Mouse (Mus musculus): ENCODE data around the gene Ythdf1.

Ythdf1 gene

DNA sequence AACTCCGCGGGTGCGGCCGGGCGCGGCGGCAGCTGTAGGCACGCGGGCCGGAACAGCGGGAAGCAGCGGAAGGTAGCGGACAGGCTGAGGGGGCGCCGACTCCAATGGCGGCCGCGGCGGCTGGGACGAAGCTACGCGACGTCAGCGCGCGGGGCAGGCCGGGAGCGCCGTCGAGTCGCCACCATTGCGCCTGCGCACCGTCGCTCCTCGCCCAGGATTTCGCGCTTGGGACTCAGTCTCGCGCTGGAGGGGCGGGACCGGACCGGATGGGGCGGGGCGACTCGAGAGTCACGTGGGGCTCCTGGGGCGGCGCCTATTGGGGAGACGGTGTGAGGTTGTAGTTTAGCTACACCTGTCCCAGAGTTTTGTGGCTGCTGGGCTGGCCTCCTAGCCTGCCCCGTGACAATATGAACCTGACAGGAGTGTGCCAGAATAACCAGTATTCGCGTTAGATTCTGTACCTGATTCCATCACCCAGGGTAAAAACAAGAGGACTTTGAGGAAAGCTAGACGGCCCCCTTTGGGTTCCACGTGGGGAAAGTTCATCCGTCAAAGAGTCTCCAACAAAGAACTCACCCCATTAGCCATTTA, at the start of gene Ythdf1:
TSS of gene Ythdf1 (minus strand) at position 140 of the 591 bp plus-strand sequence.
- DNase-seq, result peak; percentile 97

DNA sequence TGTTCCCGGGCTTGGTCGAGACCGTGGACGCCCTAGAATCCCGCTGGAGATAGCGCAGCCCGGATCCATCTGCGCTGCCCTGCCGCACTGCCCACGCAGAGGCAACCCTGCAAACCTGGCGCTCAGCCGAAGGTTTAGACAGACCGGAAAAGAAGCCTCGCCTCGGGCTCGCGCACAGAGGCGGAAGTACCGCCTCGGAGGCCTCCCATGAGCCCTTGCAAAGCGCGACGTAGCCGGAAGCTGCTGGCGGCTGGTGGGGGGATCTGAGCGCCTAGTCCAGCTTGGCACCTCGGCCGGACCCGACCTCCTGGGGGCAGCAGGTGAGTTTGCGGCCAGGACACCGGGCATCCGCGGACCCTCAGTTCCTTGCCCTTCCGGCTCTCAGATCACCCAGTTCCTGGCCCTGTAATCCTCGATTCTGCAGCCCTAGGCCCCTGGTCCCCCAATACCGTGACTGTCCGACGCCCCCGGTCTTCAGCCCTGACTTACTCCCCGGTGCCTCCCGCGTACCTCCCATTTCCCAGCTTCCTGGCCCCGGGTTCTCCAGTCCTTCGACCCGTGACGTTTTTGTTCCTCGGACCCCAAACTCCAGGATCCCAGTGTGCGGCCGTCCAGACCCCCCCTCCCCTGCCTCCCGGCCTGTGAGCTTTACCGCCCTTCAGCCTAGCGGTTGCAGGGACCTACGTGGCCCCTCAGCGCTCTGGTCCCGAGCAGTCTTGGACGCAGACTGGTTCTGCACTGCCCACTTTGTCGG, 46.4 kb upstream of the Ythdf1 start, which contains the start of gene Arfgap1:
TSS of gene Arfgap1 (plus strand) at position 216 of the 754 bp plus-strand sequence.
- peak; percentile 91 for DNase-seq

DNA sequence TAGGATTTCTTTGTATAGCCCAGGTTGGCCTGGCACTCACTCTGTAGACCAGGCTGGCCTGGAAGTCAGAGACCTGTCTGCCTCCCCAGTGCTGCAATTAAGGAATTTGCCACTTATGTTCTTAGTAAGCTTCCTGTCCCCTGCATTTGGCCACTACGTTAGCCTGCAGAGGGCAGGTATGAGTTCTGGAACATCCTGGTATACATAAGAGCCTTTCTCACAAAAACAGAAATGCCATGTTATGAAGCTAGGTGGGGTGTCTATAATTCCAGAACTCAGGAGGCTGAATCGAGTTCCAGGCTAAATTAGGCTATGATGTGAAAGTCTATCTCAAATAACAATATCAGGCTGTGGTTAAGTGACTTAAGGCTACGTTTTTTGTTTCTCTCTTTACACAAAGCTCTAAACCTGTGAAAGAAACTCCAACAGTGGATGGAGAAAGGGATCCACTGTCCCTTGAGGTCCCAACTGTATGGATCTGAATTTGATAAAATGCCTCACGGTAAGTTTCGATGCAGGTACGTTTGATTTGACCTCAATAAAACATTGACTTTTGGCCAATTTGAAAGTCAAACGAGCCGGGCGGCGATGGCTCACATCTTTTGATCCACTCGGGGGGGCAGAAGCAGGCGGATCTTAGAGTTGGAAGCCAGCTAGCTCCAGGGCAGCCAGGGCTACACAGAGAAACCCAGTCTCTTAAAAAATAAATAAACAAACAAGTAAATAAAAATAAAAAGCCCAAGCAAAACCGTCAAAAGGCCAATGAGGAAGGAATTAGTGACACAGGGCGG, 45.5 kb upstream of the Ythdf1 start:
- DNase-seq, result no peak

DNA sequence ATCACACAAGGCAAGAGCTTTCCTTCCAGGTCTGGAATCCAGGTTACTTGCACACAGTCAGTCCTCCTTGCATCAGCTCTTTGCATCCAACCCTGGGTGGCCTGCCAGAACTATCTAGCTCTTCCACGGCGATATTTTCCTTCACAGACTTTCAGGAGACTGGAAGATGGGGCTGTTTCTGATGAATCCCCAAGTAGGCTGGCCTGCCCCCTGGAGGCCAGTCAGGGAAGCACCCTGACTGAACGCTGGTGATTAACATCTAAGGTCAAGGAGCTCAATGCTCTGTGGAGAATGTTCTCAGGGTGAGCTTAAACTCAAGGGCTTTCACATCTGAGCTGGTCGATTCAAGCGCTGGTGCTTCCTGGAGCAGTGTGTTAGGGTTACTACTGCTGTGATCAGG, 43.2 kb upstream of the Ythdf1 start:
- peak; percentile 64 for DNase-seq

DNA sequence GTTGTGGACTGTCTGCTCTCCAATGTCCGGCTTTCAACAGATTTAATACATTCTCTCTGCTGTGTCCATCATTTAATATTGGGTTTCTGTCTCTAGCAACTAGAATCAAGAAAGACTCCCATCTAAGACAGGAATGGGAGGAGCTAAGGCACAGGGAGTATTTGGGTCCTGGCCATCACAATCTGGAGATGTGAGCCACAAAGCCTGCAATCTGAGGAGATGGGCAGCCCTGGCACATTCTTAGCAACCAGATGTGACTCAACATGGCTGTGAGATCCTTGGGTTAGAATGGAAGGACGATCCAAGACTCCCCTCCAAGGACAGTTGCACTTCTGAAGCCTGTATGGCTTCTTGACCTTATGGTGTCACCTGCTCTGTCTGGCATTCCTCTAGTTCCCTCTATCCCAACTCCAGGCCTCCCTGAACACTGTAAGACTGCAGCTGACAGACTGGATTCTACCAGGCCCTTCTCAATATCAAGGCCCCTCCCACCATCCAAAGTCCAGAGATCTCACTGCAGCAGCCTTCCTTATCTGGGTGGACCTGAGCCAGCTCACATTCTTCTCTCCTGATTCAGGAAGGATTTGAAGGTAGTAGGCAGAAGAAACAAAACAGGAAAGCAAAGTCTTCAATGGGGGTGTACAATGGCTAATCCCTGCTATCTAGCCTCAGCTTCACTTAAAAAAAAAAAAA, 42.0 kb upstream of the Ythdf1 start:
- DNase-seq, result no peak

DNA sequence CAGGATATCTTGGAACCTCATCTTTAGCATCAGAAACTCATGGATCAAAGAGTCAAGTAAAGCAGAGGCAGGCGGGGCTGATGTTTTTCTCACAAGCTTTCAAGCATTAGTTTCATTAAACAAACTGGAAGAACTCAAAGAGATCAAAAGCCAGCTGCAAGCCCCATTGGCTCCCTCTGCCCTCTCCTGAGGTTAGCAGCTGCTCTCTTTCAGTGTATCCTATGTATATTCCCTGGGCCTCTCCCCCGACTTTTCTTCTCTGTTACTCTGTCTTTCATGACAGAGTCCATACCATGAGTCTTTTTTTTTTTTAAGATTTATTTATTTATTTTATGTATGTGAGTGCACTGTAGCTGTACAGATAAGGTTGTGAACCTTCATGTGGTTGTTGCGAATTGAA, 39.4 kb upstream of the Ythdf1 start:
- no peak for DNase-seq

DNA sequence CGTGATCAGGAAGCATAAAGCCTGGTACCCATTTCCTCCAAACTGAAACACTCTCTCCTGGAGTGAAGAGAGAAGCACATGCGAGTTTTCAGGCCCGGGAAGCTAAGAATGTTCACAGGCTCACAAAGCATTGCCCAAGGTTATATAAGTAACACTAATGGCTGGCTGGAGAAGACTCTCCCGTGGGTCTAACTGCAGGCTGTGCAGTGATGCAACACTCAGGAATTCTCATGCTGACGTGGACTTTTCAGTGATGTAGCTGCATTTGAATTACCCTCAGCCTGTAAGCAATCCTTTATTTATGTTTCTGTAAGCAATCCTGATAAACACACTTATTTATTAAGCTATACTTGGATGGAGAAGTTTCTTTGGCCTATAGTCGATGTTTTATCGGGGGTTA, 38.9 kb upstream of the Ythdf1 start:
- DNase-seq, result no peak

DNA sequence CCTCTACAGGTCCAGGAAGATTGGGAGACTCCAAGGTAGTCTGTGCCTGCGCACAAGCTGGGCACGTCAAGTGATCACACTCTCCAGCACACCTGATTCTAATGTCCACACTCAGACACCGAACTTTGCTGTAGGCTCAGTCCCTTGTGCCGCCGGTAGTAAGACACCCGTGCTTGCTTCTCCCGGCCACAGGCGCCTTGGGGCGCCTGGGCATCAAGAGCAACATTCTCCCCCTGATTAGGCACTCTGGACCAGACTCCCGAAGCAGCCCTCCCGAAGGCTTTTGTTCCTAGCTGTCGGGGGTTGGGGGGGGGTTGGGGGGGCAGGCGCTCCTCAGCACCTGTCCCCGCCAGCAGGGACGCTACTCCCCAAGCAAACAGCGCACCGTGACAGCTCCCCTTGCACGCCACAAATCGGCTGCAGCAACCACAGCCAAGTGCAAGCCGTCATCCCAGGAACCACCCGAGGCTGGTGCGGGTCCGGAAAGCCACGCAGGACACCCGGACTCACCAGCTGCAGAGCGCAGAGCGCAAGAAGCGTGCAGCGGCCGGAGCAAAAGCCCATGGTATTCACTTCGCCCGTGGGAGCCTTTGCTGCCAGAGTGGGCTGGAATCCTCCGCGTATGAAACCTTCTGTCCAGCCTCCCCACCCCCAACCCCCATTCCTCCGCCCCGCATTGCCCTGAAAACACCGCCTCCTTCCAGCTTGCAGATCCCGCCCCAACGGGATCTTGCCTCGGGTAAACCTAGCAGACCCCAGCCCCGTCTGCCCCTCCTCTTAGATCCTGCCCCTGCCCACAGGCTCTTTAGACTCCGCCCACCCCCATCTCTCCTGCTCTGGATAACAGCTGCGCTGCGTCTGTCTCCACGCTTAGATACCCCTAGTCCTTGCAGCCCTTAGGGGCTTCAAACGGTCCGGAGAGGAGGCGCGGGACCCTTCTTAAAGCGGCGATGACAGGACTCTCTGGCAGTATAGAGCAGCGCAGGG, 33.6 kb upstream of the Ythdf1 start, which contains the start of gene Nkain4:
TSS of gene Nkain4 (minus strand) at position 639 of the 987 bp plus-strand sequence.
- DNase-seq, result peak; percentile 64

DNA sequence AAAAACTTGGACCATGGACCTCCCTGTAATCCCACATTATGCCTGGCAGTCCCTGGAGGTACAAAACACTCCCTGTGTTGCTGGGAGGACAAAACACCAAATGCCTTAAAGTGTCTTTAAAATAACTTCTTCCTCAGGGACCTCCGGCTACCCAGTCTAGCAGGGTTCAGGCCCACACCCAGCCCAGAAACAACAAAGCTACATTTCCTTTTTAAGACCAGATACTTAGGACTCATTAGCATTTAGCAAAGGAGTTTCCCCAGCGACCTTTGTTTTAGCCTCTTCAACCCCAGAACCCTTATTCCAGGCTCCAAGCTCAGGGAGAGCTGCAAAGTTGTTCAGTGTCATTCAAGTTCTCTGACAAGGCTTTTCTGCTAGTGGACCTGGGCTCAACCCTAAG, 32.9 kb upstream of the Ythdf1 start:
- no peak for DNase-seq

DNA sequence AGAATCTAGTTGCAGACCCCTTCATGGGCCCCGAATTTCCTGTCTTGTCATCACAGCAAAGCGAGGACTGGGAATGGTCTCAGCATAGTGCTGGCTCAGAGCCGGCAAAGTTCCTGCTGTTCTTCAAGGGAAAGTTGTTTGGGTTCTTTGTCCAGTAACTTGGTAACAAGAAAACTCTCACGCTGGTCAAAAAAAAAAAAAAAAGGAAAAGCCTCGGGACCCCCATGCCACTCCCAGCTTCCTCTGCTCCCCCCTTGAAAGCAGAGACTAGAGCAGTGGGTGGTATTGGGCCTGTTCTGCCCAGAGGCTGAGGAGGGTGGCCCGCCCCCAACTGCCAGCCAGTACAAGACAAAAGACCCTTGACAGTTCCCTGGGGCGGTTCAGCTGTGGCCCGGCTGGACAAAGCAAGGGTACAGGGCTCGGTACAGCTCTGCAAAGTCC, 32.0 kb upstream of the Ythdf1 start:
- DNase-seq, result peak; percentile 37

DNA sequence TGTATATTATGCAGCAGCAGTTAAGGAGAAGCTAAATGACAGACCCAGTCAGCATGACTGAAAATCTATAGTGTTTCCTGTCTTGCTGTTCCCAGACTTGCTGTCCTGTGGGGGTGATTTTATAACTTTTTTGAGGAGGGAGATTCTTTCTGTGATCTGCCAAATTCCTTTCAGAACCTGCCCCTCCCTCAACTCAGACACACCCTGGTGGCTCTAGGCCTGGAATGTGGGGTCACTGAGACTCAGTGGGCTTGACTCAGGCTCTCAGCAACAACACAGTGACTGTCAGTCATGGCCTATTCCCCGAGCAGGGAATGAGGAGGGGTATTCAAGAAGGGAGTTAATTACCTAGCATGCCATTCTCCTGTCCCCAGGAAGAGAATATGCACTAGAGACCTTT, 29.2 kb upstream of the Ythdf1 start:
- DNase-seq, result no peak

DNA sequence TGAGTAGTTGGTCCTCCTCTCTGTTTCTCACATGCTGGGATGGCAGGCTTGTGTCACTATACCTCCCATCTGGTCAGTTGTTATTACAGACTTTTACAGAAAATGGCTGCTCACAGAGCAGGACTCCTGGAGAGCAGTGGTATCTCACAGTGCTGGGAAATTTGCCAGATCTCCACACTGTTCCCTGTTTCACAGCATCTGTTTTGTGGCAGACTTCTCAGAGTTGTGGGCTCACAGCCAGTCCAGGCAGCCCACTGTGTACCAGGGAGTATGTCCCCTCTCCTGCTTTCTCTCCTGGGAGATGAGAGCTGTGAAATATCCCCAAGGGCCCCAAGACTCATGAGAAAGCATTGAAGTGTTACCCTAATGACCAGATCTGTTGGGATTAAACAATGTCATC, 21.1 kb upstream of the Ythdf1 start:
- DNase-seq, result no peak

DNA sequence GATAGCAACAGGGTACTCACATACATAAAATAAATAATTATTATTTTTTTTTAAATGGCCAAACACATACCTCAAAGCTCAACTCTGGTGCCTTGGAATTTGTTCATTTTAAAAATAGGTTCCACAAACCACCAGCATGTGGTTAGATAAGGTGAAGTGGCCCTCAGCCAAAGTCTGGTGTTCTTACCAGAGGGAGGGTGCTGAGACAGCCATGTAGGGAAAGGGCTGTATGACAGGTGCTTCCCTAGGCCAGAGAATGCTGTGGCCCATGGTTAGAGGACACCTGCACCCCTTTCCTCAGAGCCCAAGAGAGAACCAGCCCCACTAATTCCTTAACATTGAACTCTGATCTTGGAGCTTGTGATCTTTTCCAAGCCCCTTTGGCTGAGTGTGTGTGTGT, 19.4 kb upstream of the Ythdf1 start:
- DNase-seq, result no peak

DNA sequence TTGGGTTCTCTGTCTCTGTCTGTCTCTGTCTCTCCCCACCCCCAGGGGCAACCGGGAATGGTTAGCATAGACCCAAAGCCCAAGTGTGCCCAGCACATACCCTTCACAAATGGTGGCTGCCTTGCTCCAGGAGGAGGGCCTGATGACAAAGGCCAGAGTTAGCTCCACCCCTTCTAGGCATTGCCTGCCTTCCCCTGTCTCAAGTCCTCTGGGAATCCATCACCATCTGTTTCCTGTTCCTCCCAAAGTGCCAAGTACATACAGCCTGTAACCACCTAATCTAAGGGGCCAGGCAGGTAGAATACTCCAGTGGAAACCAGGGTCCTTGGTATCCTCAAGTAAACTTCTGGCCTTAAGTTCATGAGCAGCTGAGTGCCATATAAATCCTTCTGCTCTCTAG, 11.7 kb upstream of the Ythdf1 start:
- DNase-seq, result no peak

DNA sequence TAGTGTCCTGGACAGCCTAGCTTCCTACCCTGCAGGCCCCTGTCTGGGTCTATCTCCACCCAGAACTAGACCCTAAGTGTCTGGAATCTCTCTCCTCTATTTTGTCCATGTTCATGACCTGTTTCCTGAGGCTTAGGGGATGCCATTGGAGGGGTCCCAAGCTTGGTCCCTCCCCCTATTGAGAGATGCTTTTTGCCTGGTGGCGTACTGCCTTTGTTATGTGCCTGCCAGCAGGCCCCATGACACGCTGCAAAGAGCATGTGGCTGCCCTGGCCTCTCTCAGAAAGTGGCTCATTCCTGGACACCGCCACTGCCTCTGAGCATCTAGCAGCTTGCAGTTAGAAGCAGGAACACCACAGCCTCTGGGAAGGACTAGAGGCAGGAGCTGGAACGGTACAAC, 8.0 kb upstream of the Ythdf1 start, which contains the start of gene Birc7:
TSS of gene Birc7 (plus strand) at position 301 of the 400 bp plus-strand sequence.
- no peak for DNase-seq

DNA sequence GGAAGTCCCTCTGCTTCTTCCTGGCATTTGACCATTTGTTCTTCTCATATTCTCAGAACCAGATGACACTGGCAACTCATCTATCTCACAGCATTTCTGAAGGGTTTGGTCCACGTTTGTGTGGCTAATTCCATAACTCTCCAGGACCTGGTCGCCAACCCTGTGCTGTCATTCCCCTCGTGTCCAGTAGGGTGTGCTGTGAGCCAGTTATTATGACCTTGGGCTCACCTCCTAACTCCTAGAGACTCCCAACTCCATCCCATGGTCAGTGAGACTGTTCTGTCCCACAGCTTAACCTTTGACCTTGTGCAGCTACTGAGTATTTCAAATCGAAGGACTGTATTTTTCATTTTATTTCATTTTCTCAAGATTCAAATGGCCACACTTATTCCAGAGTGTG, 4.4 kb upstream of the Ythdf1 start:
- peak; percentile 70 for DNase-seq

DNA sequence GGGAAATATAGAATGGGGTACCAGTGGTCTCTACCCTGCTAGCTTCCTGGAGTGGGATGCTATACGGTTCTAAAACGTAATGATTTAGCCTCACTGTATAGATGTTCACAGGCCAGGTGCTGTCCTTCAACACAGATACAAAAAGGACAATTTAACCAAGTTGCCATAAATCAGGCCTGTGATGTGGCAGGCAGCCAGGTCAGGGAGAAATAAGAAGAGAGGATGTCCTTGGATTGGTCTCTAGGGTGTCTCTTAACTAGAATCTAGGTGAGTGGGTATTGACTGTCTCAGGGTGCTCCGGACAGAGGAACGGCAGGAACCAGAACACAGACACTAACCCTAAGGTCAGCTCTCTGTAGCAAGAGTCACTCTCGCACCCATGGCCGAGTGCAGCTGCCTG, 2.0 kb upstream of the Ythdf1 start:
- no peak for DNase-seq

DNA sequence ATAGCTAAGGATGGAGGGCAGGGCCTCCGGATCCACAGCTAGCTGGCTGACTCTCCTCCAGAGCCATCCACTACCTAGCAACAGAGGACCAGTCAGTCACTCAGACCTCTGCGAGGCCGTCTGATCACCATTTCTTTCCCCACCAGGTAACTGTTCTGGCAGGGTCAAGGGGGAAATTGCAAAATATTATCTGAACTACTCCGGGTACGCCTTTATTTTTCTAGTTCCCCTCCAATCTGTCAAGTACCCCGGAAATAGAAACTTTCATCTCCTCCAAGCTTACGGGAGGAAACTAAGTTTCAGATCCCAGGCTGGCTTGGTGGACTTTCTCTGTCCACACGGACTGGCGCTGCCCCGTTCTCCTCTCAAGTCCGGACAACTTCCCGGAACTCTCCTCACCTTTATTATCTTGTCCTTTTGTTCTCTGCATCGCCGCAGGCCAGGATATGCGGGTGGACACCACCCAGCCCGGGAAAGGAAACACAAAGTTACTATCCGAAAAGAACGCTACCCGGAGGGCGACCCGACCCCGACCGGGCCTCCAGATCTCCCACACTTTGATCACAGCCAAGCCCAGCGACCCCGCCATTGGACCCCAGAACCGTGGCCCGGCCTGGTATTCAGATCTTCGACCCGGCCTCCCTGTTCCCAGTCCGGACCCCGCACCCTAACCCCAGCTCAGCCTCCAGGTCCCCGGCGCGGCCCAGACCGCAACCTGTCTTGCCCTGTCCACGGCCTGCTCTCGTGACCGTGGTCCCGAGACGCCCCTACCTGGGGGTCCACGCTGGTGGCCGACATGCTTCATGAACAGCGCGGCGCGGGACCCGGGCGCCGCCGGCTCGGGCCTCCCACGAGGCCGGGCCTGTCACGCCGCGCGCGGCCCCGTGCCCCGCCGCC, 588 bp downstream of the Ythdf1 start:
- peak; percentile 28 for DNase-seq

DNA sequence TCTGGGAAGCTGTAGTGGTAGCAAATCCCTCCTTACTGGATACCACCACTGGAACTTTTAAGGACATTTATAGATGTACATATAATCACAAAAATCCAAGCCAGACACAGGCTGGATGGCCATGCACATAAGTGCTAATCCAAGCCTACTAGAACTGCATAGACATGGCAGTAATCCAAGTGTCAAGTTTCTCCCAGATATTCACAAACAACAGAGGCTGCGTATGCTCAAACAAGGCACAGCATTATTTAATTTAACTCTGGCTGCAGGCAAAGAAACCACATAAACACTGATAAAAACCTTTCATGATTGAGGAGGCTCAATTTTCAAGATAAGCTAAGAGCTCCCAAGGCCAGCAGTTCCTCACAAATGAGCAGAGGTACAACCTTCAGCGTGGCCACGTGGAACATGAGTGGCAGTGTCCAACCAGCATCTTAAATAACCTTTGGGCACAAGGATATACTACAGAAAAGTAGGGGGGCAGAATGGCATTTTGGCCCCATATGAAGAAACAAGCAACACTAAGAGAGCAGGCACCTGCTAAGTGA, 4.8 kb downstream of the Ythdf1 start:
- DNase-seq, result no peak

DNA sequence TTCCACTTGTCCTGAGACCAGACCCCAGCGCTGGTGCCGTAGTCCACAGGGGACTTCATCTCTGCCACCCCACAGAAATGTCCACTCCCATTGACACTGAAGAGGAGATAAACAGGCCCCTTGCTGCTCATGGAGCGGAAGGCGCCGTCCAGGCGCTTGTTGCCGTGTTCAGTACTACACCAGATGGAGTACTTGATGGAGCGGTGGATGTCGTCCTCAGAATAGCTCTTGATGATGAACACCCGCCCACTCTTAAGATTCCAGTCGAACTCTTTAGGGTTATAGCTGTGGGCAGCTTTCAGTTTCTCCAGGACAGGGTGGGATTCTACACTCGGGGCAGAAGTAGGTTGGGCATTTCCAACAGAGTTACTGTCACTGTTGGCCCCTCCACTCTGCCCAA, 9.8 kb downstream of the Ythdf1 start:
- DNase-seq, result no peak
